Mouse (Mus musculus) adrenal gland, postnatal 14 days (tissue): Measurements from ENCODE around the gene Neil3. TPM values are rescaled to one million over a fixed set of nuclear protein-coding genes. Genes with fewer than 3 reads are reported as not detected.
"Not testable (repeated sequence)": the region's sequence is repeated elsewhere in the genome, so short reads cannot be mapped to it uniquely, and the experiment has no call there.

Experiments
- DNase-seq: peaks from one replicate; pipeline ENCODE4 v3.0.0; 2021; ENCODE audit warnings: mixed read lengths
- total RNA-seq: library from RNA; stranded (reverse); gene quantifications from 2 replicates; pipeline ENCODE4 v1.2.3, GENCODE M21; 2021

Gene Neil3
- total RNA-seq, 1 experiment from 2014 or later = 6.2 TPM

- DNase-seq = not testable (repeated sequence)
Observed at GRCm38 (mm10) chr8:53538049-53538448, 100.8 kb downstream of the Neil3 start.

Other genes starting within 250 kb of the Neil3 start
- gene Aga, start 127.3 kb downstream of the Neil3 start, total RNA-seq = 30.8 and 32.4 TPM in 2 replicates